Mouse (Mus musculus) cerebral cortex, adult 2 months (tissue): ENCODE data around the gene Gm20696.

Experiments
- WGBS: fragments of 180-500 bp; shearing (Covaris S2); methylation state at CpG from one replicate; pipeline ENCODE4 v1.1.7; 2018; 5-methylcytosine and 5-hydroxymethylcytosine counted together

Gm20696 gene

GRCm38 (mm10) chr6:99625306-99625705 is 41.3 kb downstream of the Gm20696 start:
- WGBS: 76% methylated on average over 7 of the region's 7 CpGs

- WGBS: 86% methylated on average over 3 of the region's 3 CpGs
Observed at GRCm38 (mm10) chr6:99624542-99624941, 42.1 kb downstream of the Gm20696 start.

GRCm38 (mm10) chr6:99623641-99624040 is 43.0 kb downstream of the Gm20696 start:
- 26% methylated on average over 6 of the region's 6 CpGs for WGBS

GRCm38 (mm10) chr6:99621167-99621566 is 45.4 kb downstream of the Gm20696 start:
- WGBS: 76% methylated on average over 4 of the region's 4 CpGs

GRCm38 (mm10) chr6:99620471-99620870 is 46.1 kb downstream of the Gm20696 start:
- WGBS: 73% methylated on average over 7 of the region's 7 CpGs

- WGBS: 80% methylated on average over 8 of the region's 8 CpGs
Observed at GRCm38 (mm10) chr6:99619964-99620363, 46.6 kb downstream of the Gm20696 start.

GRCm38 (mm10) chr6:99619466-99619865 is 47.1 kb downstream of the Gm20696 start:
- 74% methylated on average over 8 of the region's 8 CpGs for WGBS

- 58% methylated on average over 7 of the region's 7 CpGs for WGBS
Observed at GRCm38 (mm10) chr6:99617867-99618266, 48.7 kb downstream of the Gm20696 start.

- WGBS: 70% methylated on average over 1 of the region's 1 CpGs
Observed at GRCm38 (mm10) chr6:99617415-99617814, 49.2 kb downstream of the Gm20696 start.

- WGBS: 49% methylated on average over 10 of the region's 10 CpGs
Observed at GRCm38 (mm10) chr6:99615272-99615751, 51.3 kb downstream of the Gm20696 start.

GRCm38 (mm10) chr6:99614566-99615271 is 51.9 kb downstream of the Gm20696 start:
- WGBS: 42% methylated on average over 17 of the region's 17 CpGs

GRCm38 (mm10) chr6:99611866-99612265 is 54.7 kb downstream of the Gm20696 start:
- 56% methylated on average over 6 of the region's 6 CpGs for WGBS

- whole genome bisulfite sequencing: 42% methylated on average over 14 of the region's 14 CpGs
Observed at GRCm38 (mm10) chr6:99610454-99611427, 55.9 kb downstream of the Gm20696 start.

- WGBS: 75% methylated on average over 7 of the region's 7 CpGs
Observed at GRCm38 (mm10) chr6:99606079-99606478, 60.5 kb downstream of the Gm20696 start.

- WGBS: 36% methylated on average over 2 of the region's 2 CpGs
Observed at GRCm38 (mm10) chr6:99604758-99605157, 61.8 kb downstream of the Gm20696 start.

- 46% methylated on average over 7 of the region's 7 CpGs for WGBS
Observed at GRCm38 (mm10) chr6:99602434-99602833, 64.2 kb downstream of the Gm20696 start.

GRCm38 (mm10) chr6:99600886-99601285 is 65.7 kb downstream of the Gm20696 start:
- WGBS: 36% methylated on average over 8 of the region's 8 CpGs

- WGBS: 15% methylated on average over 10 of the region's 10 CpGs
Observed at GRCm38 (mm10) chr6:99600168-99600793, 66.3 kb downstream of the Gm20696 start.

GRCm38 (mm10) chr6:99599651-99600050 is 66.9 kb downstream of the Gm20696 start:
- 13% methylated on average over 8 of the region's 8 CpGs for WGBS

GRCm38 (mm10) chr6:99599229-99599628 is 67.4 kb downstream of the Gm20696 start:
- 46% methylated on average over 5 of the region's 5 CpGs for WGBS

- WGBS: 53% methylated on average over 6 of the region's 6 CpGs
Observed at GRCm38 (mm10) chr6:99577040-99577439, 89.6 kb downstream of the Gm20696 start.

GRCm38 (mm10) chr6:99575633-99576032 is 91.0 kb downstream of the Gm20696 start:
- WGBS: 60% methylated on average over 6 of the region's 6 CpGs
